Mouse (Mus musculus) MEL (cell line): Measurements from ENCODE around the gene Nat8f1. TPM values are rescaled to one million over a fixed set of nuclear protein-coding genes. Genes with fewer than 3 reads are reported as not detected.

Source experiments
- DNase-seq: peaks from one replicate; pipeline ENCODE4 v3.0.0; 2011; ENCODE audit warnings: low read depth, low spot score
- H3K27ac ChIP-seq: 2 replicates; pipeline ENCODE4 v1.5.1; 2012; ENCODE audit warnings: low read depth, mild to moderate bottlenecking, control low read depth, low read length, moderate library complexity; ENCODE audit not compliant: control insufficient read depth
- H3K27me3 ChIP-seq, 2 experiments: fragments of 150-350 bp in 1 of 2; sonication (generic) in 1 of 2; 2 replicates each; pipeline ENCODE4 v1.6.1; 2012; ENCODE audit warnings: low read length in 2 of 2, mild to moderate bottlenecking in 2 of 2, improper control_type of control experiment in 1 of 2, moderate library complexity in 1 of 2; ENCODE audit not compliant: insufficient read depth in 2 of 2, control insufficient read depth in 1 of 2
- H3K36me3 ChIP-seq, 2 experiments: 2 replicates each; pipeline ENCODE4 v1.6.1; 2012 to 2014; ENCODE audit warnings: low read length in 2 of 2, improper control_type of control experiment in 1 of 2, inconsistent platforms in 1 of 2, mild to moderate bottlenecking in 1 of 2; ENCODE audit not compliant: insufficient read depth in 2 of 2, control insufficient read depth in 1 of 2
- H3K4me1 ChIP-seq, 2 experiments: fragments of 150-350 bp in 1 of 2; sonication (generic) in 1 of 2; 2 replicates each; pipeline ENCODE4 v1.6.1; 2012; ENCODE audit warnings: low read length in 2 of 2, improper control_type of control experiment in 1 of 2, mild to moderate bottlenecking in 1 of 2; ENCODE audit not compliant: insufficient read depth in 2 of 2, control insufficient read depth in 1 of 2
- H3K4me3 ChIP-seq, 2 experiments: fragments of 150-350 bp in 1 of 2; sonication (generic) in 1 of 2; 2 replicates each; pipeline ENCODE4 v1.5.1; 2012; ENCODE audit warnings: low read depth in 2 of 2, low read length in 2 of 2, mild to moderate bottlenecking in 2 of 2, moderate library complexity in 2 of 2, control low read depth in 1 of 2, improper control_type of control experiment in 1 of 2; ENCODE audit not compliant: control insufficient read depth in 1 of 2, insufficient read depth in 1 of 2
- H3K79me2 ChIP-seq: 2 replicates; pipeline ENCODE4 v1.6.1; 2012; ENCODE audit warnings: mild to moderate bottlenecking, low read length, moderate library complexity; ENCODE audit not compliant: control insufficient read depth, poor library complexity, insufficient read depth
- H3K9ac ChIP-seq: 2 replicates; pipeline ENCODE4 v1.6.1; 2012; ENCODE audit warnings: low read depth, mild to moderate bottlenecking, control low read depth, low read length, moderate library complexity; ENCODE audit not compliant: control insufficient read depth, poor library complexity, severe bottlenecking
- H3K9me3 ChIP-seq: fragments of 150-350 bp; sonication (generic); replicated peaks from 2 replicates; pipeline ENCODE4 v1.6.1; 2012; ENCODE audit warnings: mild to moderate bottlenecking, low read length, improper control_type of control experiment, moderate library complexity; ENCODE audit not compliant: insufficient read depth
- BHLHE40 ChIP-seq: IDR thresholded peaks from 2 replicates; pipeline ENCODE4 v1.6.1; 2012; ENCODE audit warnings: low read depth, mild to moderate bottlenecking, inconsistent platforms, low read length, improper control_type of control experiment, borderline replicate concordance
- CHD1 ChIP-seq: IDR thresholded peaks from 2 replicates; pipeline ENCODE4 v1.6.1; 2012; ENCODE audit warnings: low read depth, mild to moderate bottlenecking, inconsistent platforms, low read length, improper control_type of control experiment
- CTCF ChIP-seq, 3 experiments: IDR thresholded peaks in 2 of 3; conservative IDR thresholded peaks in 1 of 3; 2 replicates each; pipeline ENCODE4 v1.5.1; 2011 to 2012; ENCODE audit warnings: low read length in 3 of 3, low read depth in 2 of 3, mild to moderate bottlenecking in 2 of 3, improper control_type of control experiment in 1 of 3, inconsistent platforms in 1 of 3, mixed read lengths in 1 of 3, moderate library complexity in 1 of 3; ENCODE audit not compliant: control insufficient read depth in 1 of 3, insufficient read depth in 1 of 3, poor library complexity in 1 of 3, severe bottlenecking in 1 of 3
- E2F4 ChIP-seq: IDR thresholded peaks from 2 replicates; pipeline ENCODE4 v1.6.1; 2011; ENCODE audit warnings: low read depth, low read length, improper control_type of control experiment, borderline replicate concordance
- EP300 ChIP-seq, 2 experiments: IDR thresholded peaks; 2 replicates each; pipeline ENCODE4 v1.6.1; 2011; ENCODE audit warnings: improper control_type of control experiment in 2 of 2, low read length in 2 of 2, low read depth in 1 of 2, mild to moderate bottlenecking in 1 of 2
- GABPA ChIP-seq: IDR thresholded peaks from 2 replicates; pipeline ENCODE4 v1.6.1; 2012; ENCODE audit warnings: low read depth, mild to moderate bottlenecking, inconsistent platforms, low read length, improper control_type of control experiment, moderate library complexity
- JUND ChIP-seq: IDR thresholded peaks from 2 replicates; pipeline ENCODE4 v1.6.1; 2011; ENCODE audit warnings: low read depth, mild to moderate bottlenecking, improper control_type of control experiment, low read length
- KAT2A ChIP-seq: conservative IDR thresholded peaks from 2 replicates; pipeline ENCODE4 v1.6.1; 2012; ENCODE audit warnings: low read depth, low read length, improper control_type of control experiment, inconsistent platforms
- MAFK ChIP-seq: IDR thresholded peaks from 2 replicates; pipeline ENCODE4 v1.6.1; 2011; ENCODE audit warnings: low read depth, mild to moderate bottlenecking, low read length, improper control_type of control experiment, borderline replicate concordance
- MAX ChIP-seq: IDR thresholded peaks from 2 replicates; pipeline ENCODE4 v1.6.1; 2011; ENCODE audit warnings: low read length, improper control_type of control experiment
- MAZ ChIP-seq: IDR thresholded peaks from 2 replicates; pipeline ENCODE4 v1.6.1; 2012; ENCODE audit warnings: low read depth, mild to moderate bottlenecking, inconsistent platforms, low read length, improper control_type of control experiment
- MXI1 ChIP-seq: IDR thresholded peaks from 2 replicates; pipeline ENCODE4 v1.6.1; 2011; ENCODE audit warnings: mild to moderate bottlenecking, low read depth, low read length, improper control_type of control experiment
- MYB ChIP-seq: IDR thresholded peaks from 2 replicates; pipeline ENCODE4 v1.6.1; 2011; ENCODE audit warnings: mild to moderate bottlenecking, low read depth, low read length, improper control_type of control experiment
- MYC ChIP-seq: IDR thresholded peaks from 2 replicates; pipeline ENCODE4 v1.6.1; 2011; ENCODE audit warnings: low read depth, mild to moderate bottlenecking, low read length, improper control_type of control experiment, moderate library complexity
- NRF1 ChIP-seq: IDR thresholded peaks from 2 replicates; pipeline ENCODE4 v1.6.1; 2014; ENCODE audit warnings: low read depth, mild to moderate bottlenecking, inconsistent platforms, low read length, improper control_type of control experiment, moderate library complexity; ENCODE audit not compliant: poor library complexity, insufficient read depth, severe bottlenecking
- POLR2A ChIP-seq, 2 experiments: IDR thresholded peaks; 2 replicates each; pipeline ENCODE4 v1.6.1; 2011 to 2012; ENCODE audit warnings: low read length in 2 of 2, mild to moderate bottlenecking in 2 of 2, control low read depth in 1 of 2, improper control_type of control experiment in 1 of 2, low read depth in 1 of 2, moderate library complexity in 1 of 2; ENCODE audit not compliant: control insufficient read depth in 1 of 2, insufficient read depth in 1 of 2, poor library complexity in 1 of 2
- POLR2AphosphoS5 ChIP-seq: IDR thresholded peaks from 2 replicates; pipeline ENCODE4 v1.6.1; 2012; ENCODE audit warnings: low read depth, borderline replicate concordance, mild to moderate bottlenecking, inconsistent platforms, low read length, moderate library complexity, mixed read lengths
- RAD21 ChIP-seq: IDR thresholded peaks from 2 replicates; pipeline ENCODE4 v1.6.1; 2011; ENCODE audit warnings: mild to moderate bottlenecking, low read depth, low read length, improper control_type of control experiment
- RCOR1 ChIP-seq: IDR thresholded peaks from 2 replicates; pipeline ENCODE4 v1.6.1; 2012; ENCODE audit warnings: low read depth, mild to moderate bottlenecking, inconsistent platforms, low read length, improper control_type of control experiment
- SIN3A ChIP-seq: IDR thresholded peaks from 2 replicates; pipeline ENCODE4 v1.6.1; 2012; ENCODE audit warnings: low read length, improper control_type of control experiment, inconsistent platforms
- TAL1 ChIP-seq: IDR thresholded peaks from 2 replicates; pipeline ENCODE4 v1.6.1; 2012; ENCODE audit warnings: mild to moderate bottlenecking, inconsistent platforms, low read length, moderate library complexity, mixed read lengths
- TBP ChIP-seq: IDR thresholded peaks from 2 replicates; pipeline ENCODE4 v1.8.0; 2011; ENCODE audit warnings: low read depth, low read length, improper control_type of control experiment
- TCF12 ChIP-seq: IDR thresholded peaks from 2 replicates; pipeline ENCODE4 v1.6.1; 2014; ENCODE audit warnings: low read depth, mild to moderate bottlenecking, inconsistent platforms, low read length, improper control_type of control experiment, moderate library complexity
- UBTF ChIP-seq: IDR thresholded peaks from 2 replicates; pipeline ENCODE4 v1.6.1; 2012; ENCODE audit warnings: low read depth, mild to moderate bottlenecking, inconsistent platforms, low read length, improper control_type of control experiment, moderate library complexity, borderline replicate concordance; ENCODE audit not compliant: insufficient read depth
- ZKSCAN1 ChIP-seq: IDR thresholded peaks from 2 replicates; pipeline ENCODE4 v1.6.1; 2012; ENCODE audit warnings: low read depth, mild to moderate bottlenecking, inconsistent platforms, low read length, improper control_type of control experiment, moderate library complexity
- ZMIZ1 ChIP-seq: IDR thresholded peaks from 2 replicates; pipeline ENCODE4 v1.6.1; 2012; ENCODE audit warnings: low read depth, mild to moderate bottlenecking, inconsistent platforms, low read length, improper control_type of control experiment, moderate library complexity
- ZNF384 ChIP-seq: IDR thresholded peaks from 2 replicates; pipeline ENCODE4 v1.6.1; 2012; ENCODE audit warnings: low read depth, mild to moderate bottlenecking, inconsistent platforms, low read length, improper control_type of control experiment
- polyA plus RNA-seq, 2 experiments: library from polyadenylated mRNA; stranded (reverse) in 1 of 2; unstranded in 1 of 2; fragments of >175 nt in 1 of 2; fragments of >200 nt in 1 of 2; gene quantifications; 2 replicates each; pipeline versions ENCODE4 v1.2.1 to v1.2.4; 2012; ENCODE audit warnings: low replicate concordance in 2 of 2, low read depth in 1 of 2; ENCODE audit not compliant: insufficient read length in 2 of 2, insufficient read depth in 1 of 2, missing spikeins in 1 of 2
- total RNA-seq: library from RNA; depleted of rRNA; stranded (reverse); fragments of 300-350 nt; gene quantifications from 2 replicates; pipeline ENCODE4 v1.2.3, GENCODE M21; 2012

Nat8f1 gene
- total and polyA plus RNA-seq, 3 experiments: 5.7 to 6.9 TPM; not detected in 1

GRCm38 (mm10) chr6:85935646-85936045 is 20.2 kb upstream of the Nat8f1 start (continued):
- TF ChIP-seq RCOR1: no peak
- no peak for TF ChIP-seq MYB
- TF ChIP-seq EP300 (IDR thresholded peaks at IDR 0.05; ENCODE audit: low read depth in 1 of 2, low read length in 2 of 2): no peak
- no peak for TF ChIP-seq BHLHE40
- TF ChIP-seq MAZ: no peak
- no peak for TF ChIP-seq JUND
- TF ChIP-seq SIN3A: no peak
- no peak for TF ChIP-seq KAT2A
- no peak for TF ChIP-seq POLR2A (IDR thresholded peaks at IDR 0.05; ENCODE audit: control insufficient read depth in 1 of 2, insufficient read depth in 1 of 2, low read depth in 1 of 2, low read length in 2 of 2, poor library complexity in 1 of 2)
- no peak for TF ChIP-seq TCF12
- TF ChIP-seq ZKSCAN1: no peak
- TF ChIP-seq MXI1: no peak
- no peak for TF ChIP-seq TBP

DNA sequence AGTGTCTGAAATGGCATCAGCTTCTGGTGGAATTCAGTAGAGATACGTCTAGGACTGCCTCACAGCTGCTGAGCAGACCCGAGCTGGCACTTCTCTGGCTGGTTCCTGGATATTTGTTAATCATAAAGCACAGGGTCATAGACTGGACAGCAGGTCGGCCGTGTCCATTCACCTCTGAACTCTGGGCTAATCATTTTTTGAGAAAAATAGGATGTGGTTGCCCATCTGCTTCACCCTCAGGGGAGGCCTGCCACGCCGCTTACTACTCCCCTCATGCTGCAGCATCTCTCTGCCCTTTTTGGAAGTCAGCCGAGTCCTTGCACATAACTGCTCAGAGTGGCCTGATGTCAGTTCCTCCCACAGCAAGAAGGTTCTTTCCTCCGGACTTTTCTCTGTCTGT is 18.6 kb upstream of the Nat8f1 start:
- TF ChIP-seq TAL1 (no peak), ZKSCAN1 (no peak), MAX (no peak), RAD21 (no peak), CTCF (IDR thresholded peaks at IDR 0.05 in 2 of 3, conservative IDR thresholded peaks at IDR 0.05 in 1 of 3; ENCODE audit: control insufficient read depth in 1 of 3, insufficient read depth in 1 of 3, low read depth in 2 of 3, low read length in 3 of 3, poor library complexity in 1 of 3, severe bottlenecking in 1 of 3) (no peak), EP300 (IDR thresholded peaks at IDR 0.05; ENCODE audit: low read depth in 1 of 2, low read length in 2 of 2) (no peak), GABPA (no peak), ZNF384 (no peak), CHD1 (no peak), MAZ (no peak), MAFK (no peak), E2F4 (no peak), NRF1 (no peak), MYB (no peak), UBTF (no peak), ZMIZ1 (no peak), POLR2AphosphoS5 (no peak), TCF12 (no peak), MYC (no peak)
- no peak overlapping the region for H3K27ac ChIP-seq
- no peaks in the 10 kb centered on the region for H3K27me3 ChIP-seq
- H3K4me3 ChIP-seq: no peak overlapping the region
- peaks cover 0 to 7% of the 10 kb centered on the region in 2 experiments for H3K36me3 ChIP-seq
- DNase-seq: no peak
- H3K79me2 ChIP-seq: no peaks in the 10 kb centered on the region; the same call in 1 of the 2 replicates
- peaks cover 3 to 7% of the 10 kb centered on the region in 2 experiments; a peak in 3 of 4 replicates for H3K4me1 ChIP-seq
- H3K9me3 ChIP-seq: no peaks in the 10 kb centered on the region
- no peak overlapping the region for H3K9ac ChIP-seq
